Mouse (Mus musculus) MEL (cell line): ENCODE results near the gene Upf2. TPM values are rescaled to one million over a fixed set of nuclear protein-coding genes. Genes with fewer than 3 reads are reported as not detected.

Experiments used
- DNase-seq: peaks from one replicate; pipeline ENCODE4 v3.0.0; 2011; ENCODE audit warnings: low read depth, low spot score
- H3K27ac ChIP-seq: 2 replicates; pipeline ENCODE4 v1.5.1; 2012; ENCODE audit warnings: low read depth, mild to moderate bottlenecking, control low read depth, low read length, moderate library complexity; ENCODE audit not compliant: control insufficient read depth
- H3K27me3 ChIP-seq, 2 experiments: fragments of 150-350 bp in 1 of 2; sonication (generic) in 1 of 2; 2 replicates each; pipeline ENCODE4 v1.6.1; 2012; ENCODE audit warnings: low read length in 2 of 2, mild to moderate bottlenecking in 2 of 2, improper control_type of control experiment in 1 of 2, moderate library complexity in 1 of 2; ENCODE audit not compliant: insufficient read depth in 2 of 2, control insufficient read depth in 1 of 2
- H3K36me3 ChIP-seq, 2 experiments: 2 replicates each; pipeline ENCODE4 v1.6.1; 2012 to 2014; ENCODE audit warnings: low read length in 2 of 2, improper control_type of control experiment in 1 of 2, inconsistent platforms in 1 of 2, mild to moderate bottlenecking in 1 of 2; ENCODE audit not compliant: insufficient read depth in 2 of 2, control insufficient read depth in 1 of 2
- H3K4me1 ChIP-seq, 2 experiments: fragments of 150-350 bp in 1 of 2; sonication (generic) in 1 of 2; 2 replicates each; pipeline ENCODE4 v1.6.1; 2012; ENCODE audit warnings: low read length in 2 of 2, improper control_type of control experiment in 1 of 2, mild to moderate bottlenecking in 1 of 2; ENCODE audit not compliant: insufficient read depth in 2 of 2, control insufficient read depth in 1 of 2
- H3K4me3 ChIP-seq, 2 experiments: fragments of 150-350 bp in 1 of 2; sonication (generic) in 1 of 2; 2 replicates each; pipeline ENCODE4 v1.5.1; 2012; ENCODE audit warnings: low read depth in 2 of 2, low read length in 2 of 2, mild to moderate bottlenecking in 2 of 2, moderate library complexity in 2 of 2, control low read depth in 1 of 2, improper control_type of control experiment in 1 of 2; ENCODE audit not compliant: control insufficient read depth in 1 of 2, insufficient read depth in 1 of 2
- H3K79me2 ChIP-seq: 2 replicates; pipeline ENCODE4 v1.6.1; 2012; ENCODE audit warnings: mild to moderate bottlenecking, low read length, moderate library complexity; ENCODE audit not compliant: control insufficient read depth, poor library complexity, insufficient read depth
- H3K9ac ChIP-seq: 2 replicates; pipeline ENCODE4 v1.6.1; 2012; ENCODE audit warnings: low read depth, mild to moderate bottlenecking, control low read depth, low read length, moderate library complexity; ENCODE audit not compliant: control insufficient read depth, poor library complexity, severe bottlenecking
- H3K9me3 ChIP-seq: fragments of 150-350 bp; sonication (generic); replicated peaks from 2 replicates; pipeline ENCODE4 v1.6.1; 2012; ENCODE audit warnings: mild to moderate bottlenecking, low read length, improper control_type of control experiment, moderate library complexity; ENCODE audit not compliant: insufficient read depth
- BHLHE40 ChIP-seq: IDR thresholded peaks from 2 replicates; pipeline ENCODE4 v1.6.1; 2012; ENCODE audit warnings: low read depth, mild to moderate bottlenecking, inconsistent platforms, low read length, improper control_type of control experiment, borderline replicate concordance
- CHD1 ChIP-seq: IDR thresholded peaks from 2 replicates; pipeline ENCODE4 v1.6.1; 2012; ENCODE audit warnings: low read depth, mild to moderate bottlenecking, inconsistent platforms, low read length, improper control_type of control experiment
- CHD2 ChIP-seq: IDR thresholded peaks from 2 replicates; pipeline ENCODE4 v1.6.1; 2011; ENCODE audit warnings: low read length, improper control_type of control experiment
- CTCF ChIP-seq, 3 experiments: IDR thresholded peaks in 2 of 3; conservative IDR thresholded peaks in 1 of 3; 2 replicates each; pipeline ENCODE4 v1.5.1; 2011 to 2012; ENCODE audit warnings: low read length in 3 of 3, low read depth in 2 of 3, mild to moderate bottlenecking in 2 of 3, improper control_type of control experiment in 1 of 3, inconsistent platforms in 1 of 3, mixed read lengths in 1 of 3, moderate library complexity in 1 of 3; ENCODE audit not compliant: control insufficient read depth in 1 of 3, insufficient read depth in 1 of 3, poor library complexity in 1 of 3, severe bottlenecking in 1 of 3
- ELF1 ChIP-seq: IDR thresholded peaks from 2 replicates; pipeline ENCODE4 v1.6.1; 2014; ENCODE audit warnings: low read depth, mild to moderate bottlenecking, inconsistent platforms, low read length, improper control_type of control experiment, moderate library complexity
- EP300 ChIP-seq, 2 experiments: IDR thresholded peaks; 2 replicates each; pipeline ENCODE4 v1.6.1; 2011; ENCODE audit warnings: improper control_type of control experiment in 2 of 2, low read length in 2 of 2, low read depth in 1 of 2, mild to moderate bottlenecking in 1 of 2
- ETS1 ChIP-seq: IDR thresholded peaks from 2 replicates; pipeline ENCODE4 v1.6.1; 2012; ENCODE audit warnings: low read depth, mild to moderate bottlenecking, inconsistent platforms, low read length, improper control_type of control experiment, moderate library complexity
- GABPA ChIP-seq: IDR thresholded peaks from 2 replicates; pipeline ENCODE4 v1.6.1; 2012; ENCODE audit warnings: low read depth, mild to moderate bottlenecking, inconsistent platforms, low read length, improper control_type of control experiment, moderate library complexity
- GATA1 ChIP-seq: IDR thresholded peaks from 2 replicates; pipeline ENCODE4 v1.6.1; 2011; ENCODE audit warnings: low read depth, low read length, improper control_type of control experiment
- HCFC1 ChIP-seq: IDR thresholded peaks from 2 replicates; pipeline ENCODE4 v1.6.1; 2012; ENCODE audit warnings: low read depth, mild to moderate bottlenecking, inconsistent platforms, low read length, improper control_type of control experiment, moderate library complexity
- JUND ChIP-seq: IDR thresholded peaks from 2 replicates; pipeline ENCODE4 v1.6.1; 2011; ENCODE audit warnings: low read depth, mild to moderate bottlenecking, improper control_type of control experiment, low read length
- MAFK ChIP-seq: IDR thresholded peaks from 2 replicates; pipeline ENCODE4 v1.6.1; 2011; ENCODE audit warnings: low read depth, mild to moderate bottlenecking, low read length, improper control_type of control experiment, borderline replicate concordance
- MAZ ChIP-seq: IDR thresholded peaks from 2 replicates; pipeline ENCODE4 v1.6.1; 2012; ENCODE audit warnings: low read depth, mild to moderate bottlenecking, inconsistent platforms, low read length, improper control_type of control experiment
- MEF2A ChIP-seq: IDR thresholded peaks from 2 replicates; pipeline ENCODE4 v1.6.1; 2014; ENCODE audit warnings: low read depth, mild to moderate bottlenecking, inconsistent platforms, low read length, improper control_type of control experiment; ENCODE audit not compliant: poor library complexity, insufficient replicate concordance, severe bottlenecking; ENCODE audit errors: extremely low read depth
- MYB ChIP-seq: IDR thresholded peaks from 2 replicates; pipeline ENCODE4 v1.6.1; 2011; ENCODE audit warnings: mild to moderate bottlenecking, low read depth, low read length, improper control_type of control experiment
- MYC ChIP-seq: IDR thresholded peaks from 2 replicates; pipeline ENCODE4 v1.6.1; 2011; ENCODE audit warnings: low read depth, mild to moderate bottlenecking, low read length, improper control_type of control experiment, moderate library complexity
- NELFE ChIP-seq: IDR thresholded peaks from 2 replicates; pipeline ENCODE4 v1.6.1; 2011; ENCODE audit warnings: low read depth, low read length, improper control_type of control experiment
- POLR2A ChIP-seq, 2 experiments: IDR thresholded peaks; 2 replicates each; pipeline ENCODE4 v1.6.1; 2011 to 2012; ENCODE audit warnings: low read length in 2 of 2, mild to moderate bottlenecking in 2 of 2, control low read depth in 1 of 2, improper control_type of control experiment in 1 of 2, low read depth in 1 of 2, moderate library complexity in 1 of 2; ENCODE audit not compliant: control insufficient read depth in 1 of 2, insufficient read depth in 1 of 2, poor library complexity in 1 of 2
- POLR2AphosphoS5 ChIP-seq: IDR thresholded peaks from 2 replicates; pipeline ENCODE4 v1.6.1; 2012; ENCODE audit warnings: low read depth, borderline replicate concordance, mild to moderate bottlenecking, inconsistent platforms, low read length, moderate library complexity, mixed read lengths
- RCOR1 ChIP-seq: IDR thresholded peaks from 2 replicates; pipeline ENCODE4 v1.6.1; 2012; ENCODE audit warnings: low read depth, mild to moderate bottlenecking, inconsistent platforms, low read length, improper control_type of control experiment
- SIN3A ChIP-seq: IDR thresholded peaks from 2 replicates; pipeline ENCODE4 v1.6.1; 2012; ENCODE audit warnings: low read length, improper control_type of control experiment, inconsistent platforms
- SMC3 ChIP-seq: IDR thresholded peaks from 2 replicates; pipeline ENCODE4 v1.6.1; 2011; ENCODE audit warnings: low read depth, low read length, improper control_type of control experiment
- TAL1 ChIP-seq: IDR thresholded peaks from 2 replicates; pipeline ENCODE4 v1.6.1; 2012; ENCODE audit warnings: mild to moderate bottlenecking, inconsistent platforms, low read length, moderate library complexity, mixed read lengths
- TBP ChIP-seq: IDR thresholded peaks from 2 replicates; pipeline ENCODE4 v1.8.0; 2011; ENCODE audit warnings: low read depth, low read length, improper control_type of control experiment
- TCF12 ChIP-seq: IDR thresholded peaks from 2 replicates; pipeline ENCODE4 v1.6.1; 2014; ENCODE audit warnings: low read depth, mild to moderate bottlenecking, inconsistent platforms, low read length, improper control_type of control experiment, moderate library complexity
- UBTF ChIP-seq: IDR thresholded peaks from 2 replicates; pipeline ENCODE4 v1.6.1; 2012; ENCODE audit warnings: low read depth, mild to moderate bottlenecking, inconsistent platforms, low read length, improper control_type of control experiment, moderate library complexity, borderline replicate concordance; ENCODE audit not compliant: insufficient read depth
- USF2 ChIP-seq, 2 experiments: IDR thresholded peaks; 2 replicates each; pipeline ENCODE4 v1.6.1; 2011 to 2012; ENCODE audit warnings: improper control_type of control experiment in 2 of 2, low read length in 2 of 2, borderline replicate concordance in 1 of 2, inconsistent platforms in 1 of 2, low read depth in 1 of 2, mild to moderate bottlenecking in 1 of 2; ENCODE audit not compliant: insufficient read depth in 1 of 2
- ZC3H11A ChIP-seq: IDR thresholded peaks from 2 replicates; pipeline ENCODE4 v1.6.1; 2012; ENCODE audit warnings: low read depth, mild to moderate bottlenecking, inconsistent platforms, low read length, improper control_type of control experiment
- ZKSCAN1 ChIP-seq: IDR thresholded peaks from 2 replicates; pipeline ENCODE4 v1.6.1; 2012; ENCODE audit warnings: low read depth, mild to moderate bottlenecking, inconsistent platforms, low read length, improper control_type of control experiment, moderate library complexity
- ZMIZ1 ChIP-seq: IDR thresholded peaks from 2 replicates; pipeline ENCODE4 v1.6.1; 2012; ENCODE audit warnings: low read depth, mild to moderate bottlenecking, inconsistent platforms, low read length, improper control_type of control experiment, moderate library complexity
- ZNF384 ChIP-seq: IDR thresholded peaks from 2 replicates; pipeline ENCODE4 v1.6.1; 2012; ENCODE audit warnings: low read depth, mild to moderate bottlenecking, inconsistent platforms, low read length, improper control_type of control experiment
- polyA plus RNA-seq, 2 experiments: library from polyadenylated mRNA; stranded (reverse) in 1 of 2; unstranded in 1 of 2; fragments of >175 nt in 1 of 2; fragments of >200 nt in 1 of 2; gene quantifications; 2 replicates each; pipeline versions ENCODE4 v1.2.1 to v1.2.4; 2012; ENCODE audit warnings: low replicate concordance in 2 of 2, low read depth in 1 of 2; ENCODE audit not compliant: insufficient read length in 2 of 2, insufficient read depth in 1 of 2, missing spikeins in 1 of 2
- total RNA-seq: library from RNA; depleted of rRNA; stranded (reverse); fragments of 300-350 nt; gene quantifications from 2 replicates; pipeline ENCODE4 v1.2.3, GENCODE M21; 2012

Gene Upf2
- total and polyA plus RNA-seq, 3 experiments: 15.3 to 30.9 TPM; not detected in 1

- Histone ChIP-seq H3K4me3 (peak overlapping the region in 1 of 2 experiments; percentile 36; a peak in 3 of 4 replicates), H3K27me3 (no peaks in the 10 kb centered on the region), H3K9me3 (no peaks in the 10 kb centered on the region), H3K27ac (peak overlapping the region; percentile 78), H3K9ac (peak overlapping the region; percentile 45), H3K36me3 (peaks cover 0 to 16% of the 10 kb centered on the region in 2 experiments; a peak in 2 of 4 replicates), H3K4me1 (peaks cover 16% of the 10 kb centered on the region in 2 experiments), H3K79me2 (no peaks in the 10 kb centered on the region)
- TF ChIP-seq BHLHE40 (no peak), MAZ (no peak), ZMIZ1 (no peak), POLR2A (IDR thresholded peaks at IDR 0.05; ENCODE audit: control insufficient read depth in 1 of 2, insufficient read depth in 1 of 2, low read depth in 1 of 2, low read length in 2 of 2, poor library complexity in 1 of 2) (0 out of 4 replicates have a peak, but pooled peaks of 1 of the 2 experiments have one; percentile 32), EP300 (IDR thresholded peaks at IDR 0.05; ENCODE audit: low read depth in 1 of 2, low read length in 2 of 2) (peak; percentile 91 to 93), MAFK (no peak), JUND (no peak), USF2 (IDR thresholded peaks at IDR 0.05; ENCODE audit: borderline replicate concordance in 1 of 2, insufficient read depth in 1 of 2, low read depth in 1 of 2, low read length in 2 of 2) (no peak), ZNF384 (no peak), RCOR1 (no peak), CHD1 (no peak), MYC (peak; percentile 22; the same call in 1 of the 2 replicates), UBTF (no peak), ELF1 (peak; percentile 22; the same call in 1 of the 2 replicates), MEF2A (no peak), GABPA (no peak), SMC3 (no peak), GATA1 (peak; percentile 91), ZC3H11A (no peak), ETS1 (peak; percentile 43; the same call in 1 of the 2 replicates), TCF12 (peak; percentile 91), TBP (peak; percentile 64), HCFC1 (no peak), ZKSCAN1 (no peak), MYB (peak; percentile 61), CHD2 (no peak; the same call in 1 of the 2 replicates), CTCF (IDR thresholded peaks at IDR 0.05 in 2 of 3, conservative IDR thresholded peaks at IDR 0.05 in 1 of 3; ENCODE audit: control insufficient read depth in 1 of 3, insufficient read depth in 1 of 3, low read depth in 2 of 3, low read length in 3 of 3, poor library complexity in 1 of 3, severe bottlenecking in 1 of 3) (no peak), SIN3A (peak; percentile 52; the same call in 1 of the 2 replicates), NELFE (no peak; the same call in 1 of the 2 replicates), POLR2AphosphoS5 (no peak), TAL1 (peak; percentile 48; the same call in 1 of the 2 replicates)
- DNase-seq: peak; percentile 88
These were observed 20.8 kb upstream of the Upf2 start for GRCm38 (mm10) chr2:5930291-5931054.
